Mouse (Mus musculus): ENCODE data around the gene Fam193a.

DNA sequence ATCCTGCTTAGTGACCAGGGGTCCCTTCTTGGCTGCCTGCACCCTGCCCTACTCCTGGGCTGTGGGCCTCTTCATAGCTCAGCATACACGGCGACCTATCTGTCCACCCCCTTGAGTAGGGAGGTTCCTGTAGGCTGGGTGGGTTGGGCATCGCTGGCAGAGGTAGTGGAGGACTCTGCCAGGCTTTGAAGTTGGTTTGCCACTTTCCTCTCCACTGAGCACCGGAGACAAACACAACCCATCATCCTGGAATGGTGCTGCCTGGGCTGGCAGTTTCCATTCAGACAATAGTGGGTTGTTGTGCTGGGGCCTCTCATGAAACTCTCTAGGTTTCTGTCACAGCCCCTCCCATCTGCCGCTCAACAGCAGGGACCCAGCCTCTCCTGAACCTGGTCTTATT is 160.4 kb downstream of the Fam193a start:
- TF ChIP-seq CTCF (IDR thresholded peaks at IDR 0.05; ENCODE audit: extremely low read depth, insufficient read depth, insufficient read length, insufficient replicate concordance) (no peak), POLR2A (IDR thresholded peaks at IDR 0.05; ENCODE audit: low read depth, low read length) (no peak)

Data from spleen, adult 2 months (tissue).